Mouse (Mus musculus): Measurements from ENCODE around the gene Zfp143. TPM values are rescaled to one million over a fixed set of nuclear protein-coding genes. Genes with fewer than 3 reads are reported as not detected.
A peak's percentile ranks its signal among the peaks of the same experiment; 100 is the strongest.
"Not testable (repeated sequence)": the region's sequence is repeated elsewhere in the genome, so short reads cannot be mapped to it uniquely, and the experiment has no call there.

The Zfp143 gene
- polyA plus RNA-seq, 1 experiment from 2014 or later, result 32.5 TPM

DNA sequence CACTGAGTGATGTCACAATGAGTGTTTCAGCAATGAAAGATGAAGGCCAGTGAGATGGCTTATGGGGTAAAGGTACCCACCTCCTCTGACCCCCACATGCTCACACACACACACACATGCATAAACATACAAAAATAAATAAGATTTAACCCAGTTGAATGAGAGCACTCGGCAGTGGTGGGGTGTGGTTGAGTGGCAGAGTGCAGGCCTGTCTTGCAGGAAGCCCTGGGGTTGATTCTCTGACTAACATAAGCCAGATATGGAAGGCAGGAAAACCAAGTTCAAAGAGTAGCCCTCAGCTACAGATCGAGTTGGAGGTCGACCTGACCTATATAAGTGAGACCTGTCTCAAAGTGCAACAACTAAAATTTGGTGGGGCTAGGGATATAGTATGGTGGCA, 45.6 kb downstream of the Zfp143 start:
- no peaks in the 10 kb centered on the region for H3K9me3 ChIP-seq (ENCODE audit: control insufficient read depth, low read length)
- peaks cover 4% of the 10 kb centered on the region; the same call in 1 of the 2 replicates for H3K4me1 ChIP-seq (ENCODE audit: control insufficient read depth, insufficient read depth, low read length)
- no peak overlapping the region for H3K4me3 ChIP-seq (ENCODE audit: low read depth, low read length)
- H3K27me3 ChIP-seq (ENCODE audit: control insufficient read depth, insufficient read depth, low read length), result no peaks in the 10 kb centered on the region
- H3K27ac ChIP-seq (ENCODE audit: low read depth, low read length), result no peak overlapping the region
- no peak overlapping the region for H3K4me2 ChIP-seq
- H3K36me3 ChIP-seq (ENCODE audit: control insufficient read depth, insufficient read depth, low read length), result no peaks in the 10 kb centered on the region
- 79% methylated on average over 3 of the region's 3 CpGs for WGBS
- H3K9ac ChIP-seq (ENCODE audit: low read length), result no peak overlapping the region
- DNase-seq (ENCODE audit: low spot score, missing footprints), result no peak
- ATAC-seq (ENCODE audit: low FRiP score), result no peak

DNA sequence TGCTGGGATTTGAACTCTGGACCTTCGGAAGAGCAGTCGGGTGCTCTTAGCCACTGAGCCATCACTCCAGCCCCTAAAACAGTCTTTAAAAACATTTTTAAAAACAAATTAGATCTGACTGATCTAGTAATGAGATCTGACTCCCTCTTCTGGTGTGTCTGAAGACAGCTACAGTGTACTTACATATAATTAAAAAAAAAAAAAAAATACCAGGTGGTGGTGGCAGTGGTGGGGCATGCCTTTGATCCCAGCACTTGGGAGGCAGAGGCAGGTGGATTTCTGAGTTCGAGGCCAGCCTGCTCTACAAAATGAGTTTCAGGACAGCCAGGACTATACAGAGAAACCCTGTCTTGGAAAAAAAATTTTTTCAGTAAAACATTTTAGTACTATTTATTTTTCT, 47.5 kb downstream of the Zfp143 start:
- H3K27ac ChIP-seq (ENCODE audit: low read depth, low read length); H3K4me3 ChIP-seq (ENCODE audit: low read depth, low read length); ATAC-seq (ENCODE audit: low FRiP score); DNase-seq (ENCODE audit: low spot score, missing footprints); H3K27me3 ChIP-seq (ENCODE audit: control insufficient read depth, insufficient read depth, low read length); H3K9me3 ChIP-seq (ENCODE audit: control insufficient read depth, low read length); H3K36me3 ChIP-seq (ENCODE audit: control insufficient read depth, insufficient read depth, low read length); H3K4me1 ChIP-seq (ENCODE audit: control insufficient read depth, insufficient read depth, low read length); H3K4me2 ChIP-seq; H3K9ac ChIP-seq (ENCODE audit: low read length): not testable (repeated sequence)
- 90% methylated on average over 3 of the region's 3 CpGs for WGBS

DNA sequence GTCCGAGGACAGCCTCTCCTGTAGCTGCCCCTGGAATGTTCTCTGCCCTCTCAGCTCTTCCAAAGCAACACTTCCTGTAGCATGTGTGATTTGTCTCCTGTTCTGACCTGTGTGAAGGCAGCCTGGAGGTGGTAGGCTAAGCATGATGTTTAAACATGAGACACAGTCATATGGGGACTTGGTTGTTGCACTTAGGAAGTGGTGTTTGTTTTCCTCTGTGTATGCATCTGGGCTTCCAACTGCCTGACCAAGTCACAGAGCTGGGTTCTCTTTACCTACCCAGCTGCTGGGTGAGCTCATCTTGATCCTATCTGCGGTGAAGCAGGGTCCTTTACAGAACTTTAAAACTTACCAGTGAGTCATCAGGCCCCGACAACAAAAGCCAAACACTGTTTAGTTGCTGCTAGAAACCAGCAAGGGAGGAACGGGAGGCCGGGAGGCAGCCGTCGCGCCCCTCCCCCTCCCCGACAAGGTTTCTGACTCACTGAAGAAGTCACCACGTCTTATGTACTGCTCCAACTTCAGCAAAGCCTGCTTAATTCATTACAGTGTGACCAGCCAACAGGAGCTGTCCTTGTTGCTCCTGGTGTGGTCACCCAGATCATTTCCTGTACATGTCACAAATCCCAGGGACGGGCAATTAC, 48.1 kb downstream of the Zfp143 start:
- Histone ChIP-seq H3K4me3 (ENCODE audit: low read depth, low read length) (no peak overlapping the region), H3K9me3 (ENCODE audit: control insufficient read depth, low read length) (no peaks in the 10 kb centered on the region), H3K36me3 (ENCODE audit: control insufficient read depth, insufficient read depth, low read length) (no peaks in the 10 kb centered on the region), H3K4me1 (ENCODE audit: control insufficient read depth, insufficient read depth, low read length) (peaks cover 4% of the 10 kb centered on the region; the same call in 1 of the 2 replicates), H3K4me2 (peak overlapping the region; percentile 16; the same call in 1 of the 2 replicates), H3K27ac (ENCODE audit: low read depth, low read length) (no peak overlapping the region), H3K9ac (ENCODE audit: low read length) (peak overlapping the region; percentile 2), H3K27me3 (ENCODE audit: control insufficient read depth, insufficient read depth, low read length) (no peaks in the 10 kb centered on the region)
- 20% methylated on average over 11 of the region's 11 CpGs for WGBS
- peak; percentile 50; the same call in 1 of the 2 replicates for ATAC-seq (ENCODE audit: low FRiP score)
- peak; percentile 88 for DNase-seq (ENCODE audit: low spot score, missing footprints)

DNA sequence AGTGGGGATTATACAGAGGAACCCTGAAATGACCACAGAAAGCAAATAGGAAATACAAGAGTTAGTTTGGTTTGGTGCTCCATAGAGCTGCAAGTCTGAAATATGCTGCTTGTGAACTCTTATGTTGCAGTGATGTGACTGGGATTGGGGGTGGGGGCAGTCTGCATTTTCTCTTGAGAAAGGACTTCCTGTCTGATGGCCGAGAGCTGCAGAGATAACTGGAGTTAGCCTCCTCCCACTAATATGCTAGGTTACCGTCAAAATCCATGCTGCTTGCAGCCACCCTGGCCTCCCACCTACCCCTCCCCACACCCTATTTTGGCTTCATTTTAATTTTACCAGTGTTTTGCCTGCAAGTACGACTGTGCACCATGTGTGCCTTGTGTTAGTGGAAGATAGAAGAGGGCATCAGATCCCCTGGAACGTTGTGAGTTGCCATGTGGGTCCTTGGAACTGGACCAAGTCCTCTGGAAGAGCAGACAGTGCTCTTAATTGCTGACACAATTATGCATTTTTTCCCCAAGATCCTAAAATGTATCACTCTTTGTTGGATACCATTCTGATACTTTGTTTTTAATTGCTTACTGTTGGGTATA, 49.1 kb downstream of the Zfp143 start:
- ATAC-seq (ENCODE audit: low FRiP score), result no peak
- H3K4me2 ChIP-seq, result no peak overlapping the region
- 74% methylated on average over 4 of the region's 4 CpGs for WGBS

DNA sequence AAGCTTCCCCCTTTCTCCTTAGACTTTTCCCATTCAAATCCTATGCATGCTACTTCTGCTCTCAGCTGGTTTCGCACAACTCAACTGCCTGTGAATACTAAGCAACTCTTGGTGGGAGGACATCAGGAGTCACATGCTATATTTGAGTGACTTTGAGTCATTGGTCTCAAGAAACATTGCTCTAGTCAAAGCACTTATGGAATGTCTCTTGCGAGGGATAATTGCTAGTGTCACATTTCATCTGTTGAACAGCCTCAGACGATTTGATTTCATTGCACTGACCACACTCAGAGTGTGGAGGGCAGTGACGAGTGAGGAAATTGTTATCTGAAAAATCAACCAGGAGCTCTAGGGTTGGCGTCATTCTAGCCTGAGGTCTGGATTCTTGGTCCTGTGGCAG, 53.7 kb downstream of the Zfp143 start:
- H3K36me3 ChIP-seq (ENCODE audit: control insufficient read depth, insufficient read depth, low read length), result no peaks in the 10 kb centered on the region
- WGBS, result 80% methylated on average over 5 of the region's 5 CpGs
- H3K4me3 ChIP-seq (ENCODE audit: low read depth, low read length), result no peak overlapping the region
- H3K27ac ChIP-seq (ENCODE audit: low read depth, low read length), result no peak overlapping the region
- H3K27me3 ChIP-seq (ENCODE audit: control insufficient read depth, insufficient read depth, low read length), result no peaks in the 10 kb centered on the region
- H3K4me2 ChIP-seq, result no peak overlapping the region
- no peaks in the 10 kb centered on the region for H3K4me1 ChIP-seq (ENCODE audit: control insufficient read depth, insufficient read depth, low read length)
- H3K9me3 ChIP-seq (ENCODE audit: control insufficient read depth, low read length), result no peaks in the 10 kb centered on the region
- no peak overlapping the region for H3K9ac ChIP-seq (ENCODE audit: low read length)
- ATAC-seq (ENCODE audit: low FRiP score), result no peak
- DNase-seq (ENCODE audit: low spot score, missing footprints), result no peak

More for the DNA sequence above, 49.1 kb downstream of the Zfp143 start:
- Histone ChIP-seq H3K27ac (ENCODE audit: low read depth, low read length) (no peak overlapping the region), H3K4me3 (ENCODE audit: low read depth, low read length) (no peak overlapping the region), H3K4me1 (ENCODE audit: control insufficient read depth, insufficient read depth, low read length) (peaks cover 4% of the 10 kb centered on the region; the same call in 1 of the 2 replicates), H3K9ac (ENCODE audit: low read length) (no peak overlapping the region), H3K36me3 (ENCODE audit: control insufficient read depth, insufficient read depth, low read length) (no peaks in the 10 kb centered on the region), H3K27me3 (ENCODE audit: control insufficient read depth, insufficient read depth, low read length) (no peaks in the 10 kb centered on the region), H3K9me3 (ENCODE audit: control insufficient read depth, low read length) (no peaks in the 10 kb centered on the region)
- DNase-seq (ENCODE audit: low spot score, missing footprints), result no peak

DNA sequence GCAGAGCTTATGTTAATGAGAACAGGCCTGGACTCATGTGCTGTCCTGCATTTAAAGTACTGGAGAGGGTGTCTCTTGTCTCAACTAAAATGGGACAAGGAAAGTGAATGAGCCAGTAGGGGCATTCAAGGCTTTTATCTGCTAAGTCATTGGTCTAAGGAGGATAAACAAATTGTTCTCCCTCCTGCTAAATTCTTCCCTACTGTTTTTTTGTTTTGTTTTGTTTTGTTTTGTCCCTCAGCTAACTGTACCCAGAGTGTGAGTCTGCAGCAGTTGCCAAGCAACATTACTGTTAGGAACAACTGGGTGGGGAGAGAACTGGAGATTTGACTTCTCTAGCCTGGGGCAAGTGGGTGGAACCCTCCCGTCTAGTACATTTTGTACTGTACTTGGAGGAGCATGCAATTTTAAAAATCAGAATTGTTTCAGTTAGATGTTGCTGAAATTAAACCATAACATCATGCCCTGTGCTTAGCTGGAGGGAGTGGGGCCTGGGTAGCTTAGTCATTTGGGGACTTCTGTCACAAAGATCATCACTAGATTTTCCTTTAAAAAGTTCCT, 55.8 kb downstream of the Zfp143 start:
- Histone ChIP-seq H3K36me3 (ENCODE audit: control insufficient read depth, insufficient read depth, low read length) (no peaks in the 10 kb centered on the region), H3K4me3 (ENCODE audit: low read depth, low read length) (no peak overlapping the region), H3K4me1 (ENCODE audit: control insufficient read depth, insufficient read depth, low read length) (peaks cover 5% of the 10 kb centered on the region), H3K27ac (ENCODE audit: low read depth, low read length) (no peak overlapping the region), H3K9me3 (ENCODE audit: control insufficient read depth, low read length) (no peaks in the 10 kb centered on the region), H3K27me3 (ENCODE audit: control insufficient read depth, insufficient read depth, low read length) (no peaks in the 10 kb centered on the region), H3K4me2 (no peak overlapping the region), H3K9ac (ENCODE audit: low read length) (no peak overlapping the region)
- no peak for ATAC-seq (ENCODE audit: low FRiP score)
- WGBS, result 55% methylated on average over 1 of the region's 1 CpGs
- DNase-seq (ENCODE audit: low spot score, missing footprints), result no peak

DNA sequence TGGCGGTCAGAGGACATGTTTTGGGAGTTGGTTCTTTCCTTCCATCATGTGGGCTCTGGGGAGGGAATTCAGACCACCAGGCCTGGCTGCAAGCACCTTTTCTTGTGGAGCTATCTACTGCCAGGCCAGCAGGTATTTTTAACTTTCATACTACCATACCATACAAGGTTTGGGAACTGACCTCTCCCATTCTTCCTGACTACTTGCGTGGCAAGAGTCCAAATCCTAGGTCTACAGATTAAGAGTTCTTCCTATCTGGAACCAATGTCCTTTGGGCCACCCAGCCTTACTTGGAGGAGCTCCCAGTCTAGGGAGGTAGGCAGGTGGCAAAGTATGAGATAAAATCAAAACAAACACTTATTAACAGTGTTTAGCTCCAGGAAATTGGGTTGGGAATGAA, 57.4 kb downstream of the Zfp143 start:
- H3K27me3 ChIP-seq (ENCODE audit: control insufficient read depth, insufficient read depth, low read length), result no peaks in the 10 kb centered on the region
- no peak for DNase-seq (ENCODE audit: low spot score, missing footprints)
- H3K4me3 ChIP-seq (ENCODE audit: low read depth, low read length), result no peak overlapping the region
- no peak overlapping the region for H3K9ac ChIP-seq (ENCODE audit: low read length)
- no peak overlapping the region for H3K27ac ChIP-seq (ENCODE audit: low read depth, low read length)
- H3K9me3 ChIP-seq (ENCODE audit: control insufficient read depth, low read length), result no peaks in the 10 kb centered on the region
- H3K4me2 ChIP-seq, result no peak overlapping the region
- WGBS, result 85% methylated on average over 2 of the region's 2 CpGs
- no peaks in the 10 kb centered on the region for H3K36me3 ChIP-seq (ENCODE audit: control insufficient read depth, insufficient read depth, low read length)
- ATAC-seq (ENCODE audit: low FRiP score), result no peak
- H3K4me1 ChIP-seq (ENCODE audit: control insufficient read depth, insufficient read depth, low read length), result peaks cover 5% of the 10 kb centered on the region

DNA sequence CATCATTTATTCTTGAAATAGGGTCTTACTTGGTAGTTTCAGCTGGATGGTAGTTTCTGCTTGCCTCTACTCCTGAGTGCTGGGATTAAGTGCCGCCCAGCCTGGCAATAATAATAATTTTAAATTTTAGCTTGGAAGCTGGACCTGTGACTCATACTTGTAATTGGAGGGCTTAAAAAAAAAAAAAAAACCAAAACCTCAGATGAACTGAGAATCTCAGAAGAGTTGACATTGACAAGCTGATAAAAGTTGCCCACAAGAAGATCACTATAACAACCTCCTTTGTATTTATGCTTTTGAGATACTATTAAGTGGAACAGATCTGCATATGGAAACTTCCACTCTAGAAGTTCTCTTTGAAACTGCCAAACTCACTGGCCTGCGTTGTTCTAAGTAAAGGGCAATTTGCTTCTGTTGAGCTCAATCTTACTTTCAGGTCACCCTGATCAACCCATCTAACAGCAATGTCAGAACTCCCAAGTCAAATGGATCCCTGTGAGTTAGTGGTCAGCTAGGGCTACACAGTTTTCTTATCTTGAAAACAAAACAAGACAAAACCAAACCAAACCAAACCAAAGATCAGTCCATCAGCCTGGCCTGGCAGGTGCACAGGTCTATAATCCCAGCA, 59.3 kb downstream of the Zfp143 start:
- no peak overlapping the region for H3K4me2 ChIP-seq
- H3K4me3 ChIP-seq (ENCODE audit: low read depth, low read length), result no peak overlapping the region
- no peaks in the 10 kb centered on the region for H3K9me3 ChIP-seq (ENCODE audit: control insufficient read depth, low read length)
- no peak for DNase-seq (ENCODE audit: low spot score, missing footprints)
- H3K36me3 ChIP-seq (ENCODE audit: control insufficient read depth, insufficient read depth, low read length), result no peaks in the 10 kb centered on the region
- no peak for ATAC-seq (ENCODE audit: low FRiP score)
- peaks cover 11% of the 10 kb centered on the region for H3K4me1 ChIP-seq (ENCODE audit: control insufficient read depth, insufficient read depth, low read length)
- H3K9ac ChIP-seq (ENCODE audit: low read length), result no peak overlapping the region
- no peaks in the 10 kb centered on the region for H3K27me3 ChIP-seq (ENCODE audit: control insufficient read depth, insufficient read depth, low read length)
- WGBS, result 85% methylated on average over 2 of the region's 2 CpGs
- H3K27ac ChIP-seq (ENCODE audit: low read depth, low read length), result no peak overlapping the region

DNA sequence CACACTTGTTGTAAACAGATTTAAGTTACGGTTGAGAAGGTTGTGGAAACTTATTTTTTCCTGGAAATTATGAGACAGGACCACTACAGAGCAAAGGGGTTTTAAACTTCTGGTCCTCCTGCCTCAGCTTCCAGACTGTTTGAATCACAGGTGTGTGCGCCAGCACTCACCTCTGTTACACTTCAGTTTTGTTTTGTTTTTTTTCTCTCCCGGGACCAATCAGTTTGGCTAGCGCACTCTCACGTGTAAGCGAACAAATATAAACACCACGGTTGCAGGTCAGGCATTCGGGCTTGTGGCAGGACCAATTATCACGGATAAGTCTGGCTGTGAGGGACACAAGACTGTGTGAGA, 60.1 kb downstream of the Zfp143 start:
- Histone ChIP-seq H3K4me1 (ENCODE audit: control insufficient read depth, insufficient read depth, low read length) (peaks cover 11% of the 10 kb centered on the region), H3K27me3 (ENCODE audit: control insufficient read depth, insufficient read depth, low read length) (no peaks in the 10 kb centered on the region), H3K36me3 (ENCODE audit: control insufficient read depth, insufficient read depth, low read length) (no peaks in the 10 kb centered on the region), H3K9ac (ENCODE audit: low read length) (peak overlapping the region; percentile 70), H3K9me3 (ENCODE audit: control insufficient read depth, low read length) (no peaks in the 10 kb centered on the region), H3K27ac (ENCODE audit: low read depth, low read length) (peak overlapping the region; percentile 44; the same call in 1 of the 2 replicates), H3K4me2 (peak overlapping the region; percentile 69), H3K4me3 (ENCODE audit: low read depth, low read length) (peak overlapping the region; percentile 98)
- DNase-seq (ENCODE audit: low spot score, missing footprints) (no peak), ATAC-seq (ENCODE audit: low FRiP score) (no peak)
- 4% methylated on average over 9 of the region's 9 CpGs for WGBS

Measured in midbrain, embryonic 11.5 days (tissue).